Mouse (Mus musculus) heart, adult 2 months (tissue): Measurements from ENCODE around the gene Tnfsf10.

Source experiments
- CTCF ChIP-seq: fragments of 200-600 bp; IDR thresholded peaks from 2 replicates; pipeline ENCODE4 v1.8.1; 2022; ENCODE audit warnings: antibody characterized with exemption, mild to moderate bottlenecking, moderate library complexity
- EP300 ChIP-seq: fragments of 200-500 bp; IDR thresholded peaks from 2 replicates; pipeline ENCODE4 v1.6.1; 2011; ENCODE audit warnings: low read depth, low read length, control low read depth; ENCODE audit not compliant: insufficient read depth
- POLR2A ChIP-seq: fragments of 200-500 bp; IDR thresholded peaks from 2 replicates; pipeline ENCODE4 v1.6.1; 2011; ENCODE audit warnings: mild to moderate bottlenecking, low read depth, low read length, control low read depth; ENCODE audit not compliant: insufficient read depth

- TF ChIP-seq POLR2A (no peak), CTCF (no peak), EP300 (no peak)
These were observed 23.9 kb downstream of the Tnfsf10 start for GRCm38 (mm10) chr3:27340757-27341156.
